Mouse (Mus musculus) midbrain, embryonic 14.5 days (tissue): ENCODE measurements around the gene BC029722. TPM values are rescaled to one million over a fixed set of nuclear protein-coding genes. Genes with fewer than 3 reads are reported as not detected.

Experiments used
- ATAC-seq: fragments of 200-750 bp; cut with Nextera tagmentation; 2 replicates; pipeline ENCODE4 v1.8.0; 2017; ENCODE audit warnings: moderate number of reproducible peaks, moderate library complexity; ENCODE audit not compliant: low FRiP score, low TSS enrichment
- DNase-seq: peaks from one replicate; pipeline ENCODE4 v3.0.0-alpha.2; 2015
- H3K27ac ChIP-seq: fragments of 300-500 bp; sonication (generic); replicated peaks from 2 replicates; pipeline ENCODE4 v1.5.1; 2014; ENCODE audit warnings: mild to moderate bottlenecking, low read depth, low read length, moderate library complexity
- H3K27me3 ChIP-seq: fragments of 300-500 bp; sonication (generic); 2 replicates; pipeline ENCODE4 v1.6.1; 2014; ENCODE audit warnings: low read length, control low read depth, mixed read lengths; ENCODE audit not compliant: control insufficient read depth, insufficient read depth
- H3K36me3 ChIP-seq: fragments of 300-500 bp; sonication (generic); 2 replicates; pipeline ENCODE4 v1.6.1; 2014; ENCODE audit warnings: low read length, control low read depth; ENCODE audit not compliant: control insufficient read depth, insufficient read depth
- H3K4me1 ChIP-seq: fragments of 300-500 bp; sonication (generic); 2 replicates; pipeline ENCODE4 v1.6.1; 2014; ENCODE audit warnings: mild to moderate bottlenecking, antibody characterized with exemption, low read length, control low read depth; ENCODE audit not compliant: control insufficient read depth, insufficient read depth
- H3K4me2 ChIP-seq: fragments of 300-500 bp; sonication (generic); 2 replicates; pipeline ENCODE4 v1.6.1; 2014; ENCODE audit warnings: mild to moderate bottlenecking, low read length, moderate library complexity
- H3K4me3 ChIP-seq: fragments of 300-500 bp; sonication (generic); replicated peaks from 2 replicates; pipeline ENCODE4 v1.5.1; 2014; ENCODE audit warnings: low read depth, low read length
- H3K9ac ChIP-seq: fragments of 300-500 bp; sonication (generic); replicated peaks from 2 replicates; pipeline ENCODE4 v1.6.1; 2014; ENCODE audit warnings: mild to moderate bottlenecking, low read length, moderate library complexity
- H3K9me3 ChIP-seq: fragments of 300-500 bp; sonication (generic); 2 replicates; pipeline ENCODE4 v1.6.1; 2016; ENCODE audit warnings: low read length, control low read depth, mixed read lengths; ENCODE audit not compliant: control insufficient read depth
- WGBS: fragments of 180-500 bp; shearing (Covaris S2); extraction: QIAGEN DNeasy Blood & Tissue Kit; methylation state at CpG from one replicate; pipeline ENCODE4 v1.1.7; 2014; 5-methylcytosine and 5-hydroxymethylcytosine counted together
- polyA plus RNA-seq: library from polyadenylated mRNA; unstranded; fragments of >200 nt; fragmentation: Nextera tagmentation; extraction: Ambion mirVana; gene quantifications from 2 replicates; pipeline ENCODE4 v1.2.1, GENCODE M21; 2014

BC029722 gene
- polyA plus RNA-seq, 1 experiment from 2014 or later: 25.5 TPM

DNA sequence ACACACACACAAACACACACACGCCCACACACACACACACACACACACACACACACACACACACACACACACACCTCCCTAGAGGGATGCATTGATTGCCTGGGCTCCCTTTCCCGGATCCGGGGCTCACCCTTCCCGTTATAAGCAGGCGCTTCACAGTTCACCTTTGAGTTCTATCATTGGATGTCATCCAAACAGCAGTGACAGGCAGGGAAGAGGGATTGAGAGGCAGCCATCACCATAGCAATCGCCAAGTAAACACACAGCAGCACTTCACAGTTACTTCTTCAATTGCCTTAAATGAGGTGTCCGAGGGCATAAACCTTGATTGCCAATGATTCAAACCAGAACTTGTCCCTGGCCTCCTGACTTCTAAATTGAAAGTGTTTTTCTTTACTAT, 40.2 kb downstream of the BC029722 start:
- Histone ChIP-seq H3K36me3 (no peaks in the 10 kb centered on the region), H3K4me3 (no peak overlapping the region), H3K27ac (no peak overlapping the region), H3K4me2 (no peak overlapping the region), H3K27me3 (0 out of 2 replicates have a peak, but pooled peaks cover 2% of the 10 kb centered on the region), H3K9me3 (no peaks in the 10 kb centered on the region), H3K4me1 (peaks cover 24% of the 10 kb centered on the region), H3K9ac (no peak overlapping the region)
- ATAC-seq: no peak
- DNase-seq: peak; percentile 39
- 61% methylated on average over 7 of the region's 7 CpGs for WGBS

- H3K4me2 ChIP-seq: 0 out of 2 replicates have a peak overlapping the region, but pooled peaks have one; percentile 72
- H3K27ac ChIP-seq: no peak overlapping the region
- DNase-seq (no peak), ATAC-seq (no peak)
- H3K9me3 ChIP-seq: no peaks in the 10 kb centered on the region
- H3K9ac ChIP-seq: no peak overlapping the region
- peaks cover 24% of the 10 kb centered on the region for H3K4me1 ChIP-seq
- H3K36me3 ChIP-seq: no peaks in the 10 kb centered on the region
- H3K27me3 ChIP-seq: 0 out of 2 replicates have a peak, but pooled peaks cover 2% of the 10 kb centered on the region
- 51% methylated on average over 6 of the region's 6 CpGs for WGBS
- H3K4me3 ChIP-seq: no peak overlapping the region
These were observed 41.2 kb downstream of the BC029722 start for GRCm38 (mm10) chr2:155778004-155778403.

- DNase-seq: no peak
- Histone ChIP-seq H3K36me3 (no peaks in the 10 kb centered on the region), H3K4me3 (no peak overlapping the region), H3K27ac (no peak overlapping the region), H3K4me1 (peaks cover 24% of the 10 kb centered on the region), H3K4me2 (peak overlapping the region; percentile 72), H3K9me3 (no peaks in the 10 kb centered on the region), H3K9ac (no peak overlapping the region), H3K27me3 (0 out of 2 replicates have a peak, but pooled peaks cover 2% of the 10 kb centered on the region)
- no peak for ATAC-seq
- 52% methylated on average over 4 of the region's 4 CpGs for WGBS
These were observed 41.6 kb downstream of the BC029722 start for GRCm38 (mm10) chr2:155777688-155777985.

DNA sequence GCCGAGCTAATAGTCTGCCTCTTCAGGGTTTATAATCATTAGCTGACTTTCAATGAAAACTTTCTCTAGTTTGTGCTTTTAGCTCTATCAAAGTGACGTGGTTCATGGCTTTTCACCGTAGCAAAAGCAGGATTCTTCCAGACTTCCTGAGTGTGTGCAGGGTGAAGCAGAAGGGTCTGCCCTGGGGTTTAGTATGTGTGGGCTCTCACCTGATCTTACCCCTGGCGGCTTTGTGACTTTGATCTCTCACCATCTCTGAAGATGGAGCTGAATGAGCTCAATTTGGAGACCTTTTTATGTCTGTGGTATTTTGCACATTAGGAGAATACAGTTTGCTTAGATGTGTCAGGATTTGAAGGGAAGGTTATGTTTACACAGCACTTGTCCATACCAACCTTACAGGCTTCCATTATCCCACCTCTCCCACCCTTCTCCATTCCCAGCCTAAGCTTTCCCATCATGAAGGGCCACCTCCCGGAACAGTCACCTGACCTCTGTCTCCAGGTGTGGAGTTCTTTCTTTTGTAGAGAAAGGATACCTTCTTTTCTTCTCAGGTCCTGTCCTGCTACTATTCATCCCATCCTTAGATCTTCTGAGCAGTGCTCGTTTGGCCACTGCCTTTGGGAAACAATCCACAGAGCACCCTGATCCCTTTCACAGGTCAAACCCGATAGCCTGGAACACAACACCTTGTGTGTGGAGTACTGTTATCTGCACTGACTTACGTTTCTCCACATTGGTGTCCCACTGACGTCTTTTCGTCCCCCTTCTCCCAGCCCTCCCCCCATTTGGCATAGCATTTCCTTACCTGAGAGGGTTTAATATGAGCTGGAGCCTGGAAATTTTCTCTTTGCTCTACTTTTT, 42.2 kb downstream of the BC029722 start:
- DNase-seq (no peak), ATAC-seq (no peak)
- WGBS: 71% methylated on average over 10 of the region's 10 CpGs
- Histone ChIP-seq H3K27me3 (0 out of 2 replicates have a peak, but pooled peaks cover 2% of the 10 kb centered on the region), H3K9me3 (no peaks in the 10 kb centered on the region), H3K36me3 (no peaks in the 10 kb centered on the region), H3K4me2 (peak overlapping the region; percentile 72), H3K27ac (no peak overlapping the region), H3K4me1 (peaks cover 24% of the 10 kb centered on the region), H3K9ac (no peak overlapping the region; the same call in 1 of the 2 replicates), H3K4me3 (no peak overlapping the region)

- peak overlapping the region; percentile 92 for H3K27ac ChIP-seq
- H3K4me1 ChIP-seq: peaks cover 24% of the 10 kb centered on the region
- H3K27me3 ChIP-seq: 0 out of 2 replicates have a peak, but pooled peaks cover 2% of the 10 kb centered on the region
- peak overlapping the region; percentile 71 for H3K4me3 ChIP-seq
- peak overlapping the region; percentile 96 for H3K9ac ChIP-seq
- WGBS: under 1% methylated on average over 44 of the region's 44 CpGs
- no peaks in the 10 kb centered on the region for H3K36me3 ChIP-seq
- peak; percentile 77 for ATAC-seq
- peak overlapping the region; percentile 72 for H3K4me2 ChIP-seq
- DNase-seq: peak; percentile 74
- H3K9me3 ChIP-seq: no peaks in the 10 kb centered on the region
These were observed 43.5 kb downstream of the BC029722 start for GRCm38 (mm10) chr2:155775685-155776263.

DNA sequence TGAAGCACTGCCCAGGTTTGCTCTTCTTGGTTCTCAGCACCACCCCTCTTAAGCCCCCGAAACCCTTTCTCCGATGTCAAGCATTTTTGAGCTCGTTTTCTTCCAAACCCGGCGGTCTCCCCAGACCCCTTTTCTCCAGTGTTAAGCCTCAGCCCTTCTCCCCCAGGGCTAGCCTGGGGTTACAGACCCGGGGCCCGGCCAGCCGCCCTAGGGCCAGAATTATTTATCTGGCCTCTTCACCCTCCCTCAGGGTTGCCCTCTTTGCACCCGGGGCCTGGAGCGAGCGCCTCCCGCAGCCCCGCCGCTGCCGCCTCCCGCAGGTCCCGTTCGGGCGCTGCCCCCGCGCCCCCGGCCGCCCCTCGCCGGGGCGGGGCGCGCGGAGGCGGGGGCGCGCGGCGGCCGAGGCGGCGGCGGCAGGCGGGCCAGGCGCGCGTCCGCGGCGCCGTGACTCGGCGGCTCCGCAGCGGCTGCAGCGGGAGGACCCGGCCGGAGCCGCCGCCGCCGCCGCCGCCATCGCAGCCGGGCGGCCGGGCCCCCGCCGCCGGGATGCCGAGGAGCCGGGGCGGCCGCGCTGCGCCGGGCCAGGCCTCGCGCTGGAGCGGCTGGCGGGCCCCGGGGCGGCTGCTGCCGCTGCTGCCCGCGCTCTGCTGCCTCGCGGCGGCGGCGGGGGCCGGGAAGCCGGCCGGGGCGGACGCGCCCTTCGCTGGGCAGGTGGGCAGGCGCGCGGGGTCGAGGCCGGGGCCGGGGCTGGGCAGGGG, 44.1 kb downstream of the BC029722 start, which contains the start of gene Mmp24:
Gene Mmp24 (plus strand): TSS at position 416 of the 758 bp plus-strand sequence.
- H3K4me1 ChIP-seq: peaks cover 24% of the 10 kb centered on the region
- WGBS: 2% methylated on average over 70 of the region's 100 CpGs
- DNase-seq (peak; percentile 71), ATAC-seq (peak; percentile 32; the same call in 1 of the 2 replicates)
- H3K9me3 ChIP-seq: no peaks in the 10 kb centered on the region
- no peaks in the 10 kb centered on the region for H3K36me3 ChIP-seq
- peak within 1 kb of the TSS; percentile 71 for H3K4me3 ChIP-seq
- H3K9ac ChIP-seq: peak within 1 kb of the TSS; percentile 96
- H3K27me3 ChIP-seq: 0 out of 2 replicates have a peak, but pooled peaks cover 2% of the 10 kb centered on the region
- peak within 1 kb of the TSS; percentile 92 for H3K27ac ChIP-seq
- peak within 1 kb of the TSS; percentile 72 for H3K4me2 ChIP-seq

GRCm38 (mm10) chr2:155774261-155774926, 44.8 kb downstream of the BC029722 start:
- peak overlapping the region; percentile 45 for H3K4me3 ChIP-seq
- H3K36me3 ChIP-seq: no peaks in the 10 kb centered on the region
- peak overlapping the region; percentile 92; the same call in 1 of the 2 replicates for H3K27ac ChIP-seq
- H3K9me3 ChIP-seq: no peaks in the 10 kb centered on the region
- WGBS: 62% methylated on average over 11 of the region's 11 CpGs
- H3K27me3 ChIP-seq: 0 out of 2 replicates have a peak, but pooled peaks cover 2% of the 10 kb centered on the region
- peaks cover 24% of the 10 kb centered on the region for H3K4me1 ChIP-seq
- H3K4me2 ChIP-seq: peak overlapping the region; percentile 72
- peak overlapping the region; percentile 96; the same call in 1 of the 2 replicates for H3K9ac ChIP-seq
- DNase-seq (no peak), ATAC-seq (no peak)

DNA sequence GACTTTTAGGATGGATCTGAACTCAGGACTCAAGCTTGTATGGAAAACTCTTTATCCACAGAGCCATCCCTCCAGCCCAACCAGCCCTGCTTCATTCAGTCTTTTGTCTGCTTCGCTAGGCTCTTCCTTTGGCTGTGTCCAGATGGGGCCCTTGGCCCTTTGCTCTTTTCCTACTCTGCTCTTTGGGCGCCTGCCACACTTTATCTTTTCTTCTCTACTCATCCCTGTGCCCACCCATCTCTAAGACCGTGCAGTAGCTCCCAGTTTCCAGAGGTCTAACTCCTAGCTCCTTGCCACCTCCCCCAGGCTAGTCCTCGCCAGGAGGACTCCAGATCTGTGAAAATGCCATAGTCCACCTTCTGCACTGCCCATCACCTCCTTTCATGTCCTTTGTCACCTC, 45.6 kb downstream of the BC029722 start:
- DNase-seq: no peak
- Histone ChIP-seq H3K9me3 (no peaks in the 10 kb centered on the region), H3K27ac (no peak overlapping the region), H3K4me1 (peaks cover 24% of the 10 kb centered on the region), H3K9ac (no peak overlapping the region), H3K4me3 (no peak overlapping the region), H3K4me2 (no peak overlapping the region), H3K36me3 (no peaks in the 10 kb centered on the region), H3K27me3 (0 out of 2 replicates have a peak, but pooled peaks cover 2% of the 10 kb centered on the region)
- no peak for ATAC-seq
- WGBS: 66% methylated on average over 4 of the region's 4 CpGs
